Mouse (Mus musculus) embryonic facial prominence, embryonic 11.5 days (tissue): ENCODE measurements at regions not wholly inside any gene's neighbourhood (a gene's known extent, or its start where the extent isn't known, plus 50 kb on each side); places are given as distances from the start of the nearest gene placed in this dataset.

ENCODE experiments used
- ATAC-seq: fragments of 200-750 bp; cut with Nextera tagmentation; replicated peaks from 2 replicates; pipeline ENCODE4 v1.8.0; 2017; ENCODE audit warnings: low read depth; ENCODE audit not compliant: insufficient number of reproducible peaks, low FRiP score, low TSS enrichment
- DNase-seq: peaks from one replicate; pipeline ENCODE4 v3.0.0-alpha.2; 2015; ENCODE audit warnings: low spot score
- H3K27ac ChIP-seq: fragments of 300-500 bp; sonication (generic); replicated peaks from 2 replicates; pipeline ENCODE4 v1.5.1; 2014; ENCODE audit warnings: mild to moderate bottlenecking, low read depth, low read length, control low read depth
- H3K27me3 ChIP-seq: fragments of 300-500 bp; sonication (generic); 2 replicates; pipeline ENCODE4 v1.6.1; 2014; ENCODE audit warnings: mild to moderate bottlenecking, low read length, moderate library complexity, mixed read lengths; ENCODE audit not compliant: control insufficient read depth, insufficient read depth
- H3K36me3 ChIP-seq: fragments of 300-500 bp; sonication (generic); replicated peaks from 2 replicates; pipeline ENCODE4 v1.6.1; 2014; ENCODE audit warnings: low read depth, mild to moderate bottlenecking, low read length, moderate library complexity, mixed read lengths; ENCODE audit not compliant: control insufficient read depth, insufficient read depth
- H3K4me1 ChIP-seq: fragments of 300-500 bp; sonication (generic); 2 replicates; pipeline ENCODE4 v1.6.1; 2014; ENCODE audit warnings: low read length, mixed read lengths; ENCODE audit not compliant: control insufficient read depth, insufficient read depth
- H3K4me2 ChIP-seq: fragments of 300-500 bp; sonication (generic); 2 replicates; pipeline ENCODE4 v1.6.1; 2014; ENCODE audit warnings: low read depth, mild to moderate bottlenecking, control low read depth, low read length, moderate library complexity
- H3K4me3 ChIP-seq: fragments of 300-500 bp; sonication (generic); 2 replicates; pipeline ENCODE4 v1.5.1; 2014; ENCODE audit warnings: low read depth, low read length, control low read depth
- H3K9ac ChIP-seq: fragments of 300-500 bp; sonication (generic); replicated peaks from 2 replicates; pipeline ENCODE4 v1.6.1; 2014; ENCODE audit warnings: mild to moderate bottlenecking, control low read depth, low read length
- H3K9me3 ChIP-seq: fragments of 300-500 bp; sonication (generic); replicated peaks from 2 replicates; pipeline ENCODE4 v1.6.1; 2016; ENCODE audit warnings: mild to moderate bottlenecking, low read length, inconsistent platforms, mixed read lengths; ENCODE audit not compliant: control insufficient read depth
- WGBS: fragments of 180-500 bp; shearing (Covaris S2); extraction: QIAGEN DNeasy Blood & Tissue Kit; methylation state at CpG from one replicate; pipeline ENCODE4 v1.1.7; 2014; 5-methylcytosine and 5-hydroxymethylcytosine counted together

DNA sequence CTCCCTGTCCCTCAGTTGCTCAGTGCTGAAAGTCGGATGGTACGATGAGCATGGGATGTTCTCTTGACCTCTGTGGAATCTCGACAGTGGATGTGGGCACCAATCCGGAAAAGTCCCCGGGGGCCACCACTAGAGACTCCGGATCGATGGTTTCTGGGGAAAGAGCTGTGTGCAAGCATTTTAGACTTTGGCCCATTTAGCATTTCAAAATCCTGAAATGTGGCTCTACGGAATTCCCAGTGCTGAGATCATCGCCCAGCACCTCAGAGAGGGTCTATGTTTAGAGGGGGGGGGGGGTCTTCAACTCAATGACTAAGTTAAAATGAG lies 68.6 kb downstream of the Tomm20 start:
- Histone ChIP-seq H3K4me2 (no peak overlapping the region), H3K27ac (no peak overlapping the region), H3K27me3 (no peaks in the 10 kb centered on the region), H3K4me1 (no peaks in the 10 kb centered on the region; the same call in 1 of the 2 replicates), H3K4me3 (no peak overlapping the region), H3K36me3 (no peaks in the 10 kb centered on the region), H3K9ac (no peak overlapping the region), H3K9me3 (no peaks in the 10 kb centered on the region)
- ATAC-seq (no peak), DNase-seq (no peak)
- WGBS = 58% methylated on average over 9 of the region's 9 CpGs

GRCm38 (mm10) chr8:126876300-126877038 lies 69.2 kb downstream of the Tomm20 start:
- ATAC-seq = no peak
- H3K36me3 ChIP-seq = no peaks in the 10 kb centered on the region
- H3K4me1 ChIP-seq = no peaks in the 10 kb centered on the region; the same call in 1 of the 2 replicates
- H3K4me3 ChIP-seq = no peak overlapping the region
- no peak overlapping the region for H3K4me2 ChIP-seq
- DNase-seq = peak; percentile 31
- 18% methylated on average over 9 of the region's 9 CpGs for WGBS
- H3K9me3 ChIP-seq = no peaks in the 10 kb centered on the region
- H3K27me3 ChIP-seq = no peaks in the 10 kb centered on the region
- H3K27ac ChIP-seq = peak overlapping the region; percentile 36; the same call in 1 of the 2 replicates
- H3K9ac ChIP-seq = no peak overlapping the region

- 83% methylated on average over 7 of the region's 7 CpGs for WGBS
Observed at GRCm38 (mm10) chr8:126875491-126876155, 70.0 kb downstream of the Tomm20 start.

GRCm38 (mm10) chr8:126874846-126875245 lies 70.8 kb downstream of the Tomm20 start:
- H3K27me3 ChIP-seq = no peaks in the 10 kb centered on the region
- 94% methylated on average over 1 of the region's 1 CpGs for WGBS
- H3K4me3 ChIP-seq = no peak overlapping the region
- H3K4me1 ChIP-seq = no peaks in the 10 kb centered on the region; the same call in 1 of the 2 replicates
- no peaks in the 10 kb centered on the region for H3K9me3 ChIP-seq
- DNase-seq (no peak), ATAC-seq (no peak)
- no peak overlapping the region for H3K27ac ChIP-seq
- H3K4me2 ChIP-seq = no peak overlapping the region
- no peak overlapping the region for H3K9ac ChIP-seq
- H3K36me3 ChIP-seq = no peaks in the 10 kb centered on the region

More at GRCm38 (mm10) chr8:126875491-126876155, 70.0 kb downstream of the Tomm20 start:
- no peaks in the 10 kb centered on the region for H3K27me3 ChIP-seq
- ATAC-seq (no peak), DNase-seq (no peak)
- no peaks in the 10 kb centered on the region for H3K9me3 ChIP-seq
- no peak overlapping the region for H3K4me2 ChIP-seq
- H3K36me3 ChIP-seq = no peaks in the 10 kb centered on the region
- H3K9ac ChIP-seq = no peak overlapping the region
- H3K4me3 ChIP-seq = no peak overlapping the region
- H3K4me1 ChIP-seq = no peaks in the 10 kb centered on the region; the same call in 1 of the 2 replicates
- peak overlapping the region; percentile 36; the same call in 1 of the 2 replicates for H3K27ac ChIP-seq

- H3K4me3 ChIP-seq = no peak overlapping the region
- no peak overlapping the region for H3K4me2 ChIP-seq
- H3K4me1 ChIP-seq = no peaks in the 10 kb centered on the region; the same call in 1 of the 2 replicates
- 63% methylated on average over 6 of the region's 6 CpGs for WGBS
- no peak for ATAC-seq
- no peak for DNase-seq
- H3K9me3 ChIP-seq = no peaks in the 10 kb centered on the region
- no peak overlapping the region for H3K27ac ChIP-seq
- H3K9ac ChIP-seq = no peak overlapping the region
- no peaks in the 10 kb centered on the region for H3K36me3 ChIP-seq
- H3K27me3 ChIP-seq = no peaks in the 10 kb centered on the region
Observed at GRCm38 (mm10) chr8:126874126-126874730, 71.4 kb downstream of the Tomm20 start.

- no peak overlapping the region for H3K4me2 ChIP-seq
- no peak overlapping the region for H3K4me3 ChIP-seq
- H3K9ac ChIP-seq = no peak overlapping the region
- ATAC-seq (no peak), DNase-seq (no peak)
- H3K27me3 ChIP-seq = no peaks in the 10 kb centered on the region
- no peak overlapping the region for H3K27ac ChIP-seq
- no peaks in the 10 kb centered on the region; the same call in 1 of the 2 replicates for H3K4me1 ChIP-seq
- H3K9me3 ChIP-seq = no peaks in the 10 kb centered on the region
- 57% methylated on average over 7 of the region's 7 CpGs for WGBS
- H3K36me3 ChIP-seq = no peaks in the 10 kb centered on the region
Observed at GRCm38 (mm10) chr8:126873306-126873705, 72.3 kb downstream of the Tomm20 start.

DNA sequence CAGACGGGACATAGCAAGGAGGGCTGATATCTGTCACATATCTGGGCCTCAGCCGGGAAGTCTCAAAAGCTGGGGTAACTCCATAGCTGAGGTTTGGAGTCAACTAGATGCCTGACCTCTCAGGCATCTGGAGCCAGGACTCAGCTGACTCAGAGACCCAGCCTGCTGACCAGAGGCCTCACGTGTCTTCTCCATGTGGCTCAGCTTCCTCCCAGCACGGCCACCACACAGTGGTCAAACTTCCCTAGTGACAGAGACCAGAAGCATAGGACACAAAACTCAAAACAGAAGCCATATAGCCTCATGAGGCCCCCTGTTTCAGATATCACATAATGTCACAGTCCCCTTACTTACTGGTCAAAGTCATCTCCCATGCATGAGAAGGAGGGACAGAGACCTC lies 73.1 kb downstream of the Tomm20 start:
- no peak overlapping the region for H3K9ac ChIP-seq
- H3K27ac ChIP-seq = no peak overlapping the region

GRCm38 (mm10) chr8:126872133-126872532 lies 73.5 kb downstream of the Tomm20 start:
- Histone ChIP-seq H3K36me3 (no peaks in the 10 kb centered on the region), H3K27ac (no peak overlapping the region), H3K4me1 (no peaks in the 10 kb centered on the region; the same call in 1 of the 2 replicates), H3K9ac (no peak overlapping the region), H3K4me2 (no peak overlapping the region), H3K27me3 (no peaks in the 10 kb centered on the region), H3K9me3 (no peaks in the 10 kb centered on the region), H3K4me3 (no peak overlapping the region)
- ATAC-seq (no peak), DNase-seq (no peak)
- 83% methylated on average over 8 of the region's 8 CpGs for WGBS

More for the DNA sequence above, 73.1 kb downstream of the Tomm20 start:
- Histone ChIP-seq H3K36me3 (no peaks in the 10 kb centered on the region), H3K4me1 (no peaks in the 10 kb centered on the region; the same call in 1 of the 2 replicates), H3K4me2 (no peak overlapping the region), H3K4me3 (no peak overlapping the region), H3K9me3 (no peaks in the 10 kb centered on the region), H3K27me3 (no peaks in the 10 kb centered on the region)
- ATAC-seq = no peak
- DNase-seq = no peak
- 75% methylated on average over 4 of the region's 4 CpGs for WGBS
